Mouse (Mus musculus): ENCODE results near the gene Hoxc10.

GRCm38 (mm10) chr15:102927032-102927645 is 39.5 kb upstream of the Hoxc10 start:
- TF ChIP-seq POLR2A (IDR thresholded peaks at IDR 0.05; ENCODE audit: extremely low read depth, insufficient read depth, low read length) (no peak), CTCF (IDR thresholded peaks at IDR 0.05; ENCODE audit: extremely low read depth, insufficient read depth, low read length) (no peak)
